Mouse (Mus musculus) lung, embryonic 16.5 days (tissue): ENCODE data around the gene Ascl2. TPM values are rescaled to one million over a fixed set of nuclear protein-coding genes. Genes with fewer than 3 reads are reported as not detected.

Experiments used
- ATAC-seq: fragments of 200-750 bp; cut with Nextera tagmentation; 2 replicates; pipeline ENCODE4 v1.8.0; 2017; ENCODE audit warnings: low read depth, mild to moderate bottlenecking, moderate library complexity
- H3K27ac ChIP-seq: fragments of 300-500 bp; sonication (generic); 2 replicates; pipeline ENCODE4 v1.5.1; 2014; ENCODE audit warnings: mild to moderate bottlenecking, control low read depth, low read length
- H3K27me3 ChIP-seq: fragments of 300-500 bp; sonication (generic); 2 replicates; pipeline ENCODE4 v1.6.1; 2014; ENCODE audit warnings: low read depth, low read length, mixed read lengths; ENCODE audit not compliant: control insufficient read depth, insufficient read depth
- H3K36me3 ChIP-seq: fragments of 300-500 bp; sonication (generic); 2 replicates; pipeline ENCODE4 v1.6.1; 2014; ENCODE audit warnings: low read length; ENCODE audit not compliant: control insufficient read depth, insufficient read depth
- H3K4me1 ChIP-seq: fragments of 300-500 bp; sonication (generic); replicated peaks from 2 replicates; pipeline ENCODE4 v1.6.1; 2014; ENCODE audit warnings: low read length, mixed read lengths; ENCODE audit not compliant: control insufficient read depth, insufficient read depth
- H3K4me2 ChIP-seq: fragments of 300-500 bp; sonication (generic); 2 replicates; pipeline ENCODE4 v1.6.1; 2014; ENCODE audit warnings: low read depth, low read length, control low read depth
- H3K4me3 ChIP-seq: fragments of 300-500 bp; sonication (generic); 2 replicates; pipeline ENCODE4 v1.5.1; 2014; ENCODE audit warnings: mild to moderate bottlenecking, low read length, control low read depth
- H3K9ac ChIP-seq: fragments of 300-500 bp; sonication (generic); 2 replicates; pipeline ENCODE4 v1.6.1; 2014; ENCODE audit warnings: low read length, control low read depth
- H3K9me3 ChIP-seq: fragments of 300-500 bp; sonication (generic); 2 replicates; pipeline ENCODE4 v1.6.1; 2016; ENCODE audit warnings: low read length; ENCODE audit not compliant: control insufficient read depth
- WGBS: fragments of 180-500 bp; shearing (Covaris S2); extraction: QIAGEN DNeasy Blood & Tissue Kit; methylation state at CpG from one replicate; pipeline ENCODE4 v1.1.7; 2014; 5-methylcytosine and 5-hydroxymethylcytosine counted together
- polyA plus RNA-seq: library from polyadenylated mRNA; unstranded; fragments of >200 nt; fragmentation: Nextera tagmentation; extraction: Ambion mirVana; gene quantifications from 2 replicates; pipeline ENCODE4 v1.2.1, GENCODE M21; 2015

The Ascl2 gene
- polyA plus RNA-seq, 1 experiment from 2014 or later = 3.2 TPM

DNA sequence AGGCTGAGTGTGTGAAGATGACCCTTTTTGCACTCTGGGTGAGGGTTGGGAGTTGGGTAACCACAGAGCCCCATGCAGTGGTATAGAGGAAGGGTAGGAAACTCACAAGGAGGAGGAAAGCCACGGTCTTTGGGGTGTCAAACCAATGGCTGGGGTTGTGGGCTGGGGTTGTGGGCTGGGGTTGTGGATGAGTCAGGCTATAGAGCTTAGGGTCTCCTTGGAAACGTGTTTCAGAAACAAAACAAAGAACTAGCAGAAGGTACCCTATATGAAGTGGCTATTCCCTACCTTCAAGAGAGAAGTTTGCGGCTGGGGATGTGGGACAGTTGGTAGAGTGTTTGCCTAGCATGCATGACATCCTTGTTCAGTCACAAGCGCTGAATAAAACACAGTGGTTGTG lies 40.9 kb upstream of the Ascl2 start:
- Histone ChIP-seq H3K9ac (no peak overlapping the region), H3K27ac (peak overlapping the region; percentile 99), H3K27me3 (no peaks in the 10 kb centered on the region), H3K4me2 (no peak overlapping the region), H3K4me3 (no peak overlapping the region), H3K4me1 (peaks cover 74% of the 10 kb centered on the region), H3K36me3 (no peaks in the 10 kb centered on the region), H3K9me3 (no peaks in the 10 kb centered on the region)
- ATAC-seq = no peak
- 74% methylated on average over 4 of the region's 4 CpGs for WGBS

- Histone ChIP-seq H3K27ac (peak overlapping the region; percentile 99), H3K36me3 (no peaks in the 10 kb centered on the region), H3K9ac (peak overlapping the region; percentile 33), H3K4me2 (peak overlapping the region; percentile 40), H3K4me3 (peak overlapping the region; percentile 2; the same call in 1 of the 2 replicates), H3K27me3 (no peaks in the 10 kb centered on the region), H3K4me1 (peaks cover 71% of the 10 kb centered on the region), H3K9me3 (no peaks in the 10 kb centered on the region)
- WGBS = 20% methylated on average over 3 of the region's 4 CpGs
- peak; percentile 80 for ATAC-seq
These were observed 40.1 kb upstream of the Ascl2 start for GRCm38 (mm10) chr7:143008996-143009665.

GRCm38 (mm10) chr7:143008370-143008926 lies 39.4 kb upstream of the Ascl2 start:
- H3K4me3 ChIP-seq = peak overlapping the region; percentile 12; the same call in 1 of the 2 replicates
- H3K4me2 ChIP-seq = peak overlapping the region; percentile 40
- ATAC-seq = peak; percentile 72
- peak overlapping the region; percentile 99 for H3K27ac ChIP-seq
- H3K4me1 ChIP-seq = peaks cover 65% of the 10 kb centered on the region
- H3K27me3 ChIP-seq = no peaks in the 10 kb centered on the region
- H3K9me3 ChIP-seq = no peaks in the 10 kb centered on the region
- H3K36me3 ChIP-seq = no peaks in the 10 kb centered on the region
- peak overlapping the region; percentile 51 for H3K9ac ChIP-seq
- 27% methylated on average over 8 of the region's 8 CpGs for WGBS

GRCm38 (mm10) chr7:143007599-143008369 lies 38.7 kb upstream of the Ascl2 start:
- 0 out of 2 replicates have a peak overlapping the region, but pooled peaks have one; percentile 12 for H3K4me3 ChIP-seq
- H3K27me3 ChIP-seq = no peaks in the 10 kb centered on the region
- H3K4me2 ChIP-seq = peak overlapping the region; percentile 40
- no peaks in the 10 kb centered on the region for H3K9me3 ChIP-seq
- no peaks in the 10 kb centered on the region for H3K36me3 ChIP-seq
- H3K27ac ChIP-seq = peak overlapping the region; percentile 99
- ATAC-seq = peak; percentile 76
- WGBS = 35% methylated on average over 17 of the region's 17 CpGs
- H3K9ac ChIP-seq = peak overlapping the region; percentile 51
- H3K4me1 ChIP-seq = peaks cover 60% of the 10 kb centered on the region

DNA sequence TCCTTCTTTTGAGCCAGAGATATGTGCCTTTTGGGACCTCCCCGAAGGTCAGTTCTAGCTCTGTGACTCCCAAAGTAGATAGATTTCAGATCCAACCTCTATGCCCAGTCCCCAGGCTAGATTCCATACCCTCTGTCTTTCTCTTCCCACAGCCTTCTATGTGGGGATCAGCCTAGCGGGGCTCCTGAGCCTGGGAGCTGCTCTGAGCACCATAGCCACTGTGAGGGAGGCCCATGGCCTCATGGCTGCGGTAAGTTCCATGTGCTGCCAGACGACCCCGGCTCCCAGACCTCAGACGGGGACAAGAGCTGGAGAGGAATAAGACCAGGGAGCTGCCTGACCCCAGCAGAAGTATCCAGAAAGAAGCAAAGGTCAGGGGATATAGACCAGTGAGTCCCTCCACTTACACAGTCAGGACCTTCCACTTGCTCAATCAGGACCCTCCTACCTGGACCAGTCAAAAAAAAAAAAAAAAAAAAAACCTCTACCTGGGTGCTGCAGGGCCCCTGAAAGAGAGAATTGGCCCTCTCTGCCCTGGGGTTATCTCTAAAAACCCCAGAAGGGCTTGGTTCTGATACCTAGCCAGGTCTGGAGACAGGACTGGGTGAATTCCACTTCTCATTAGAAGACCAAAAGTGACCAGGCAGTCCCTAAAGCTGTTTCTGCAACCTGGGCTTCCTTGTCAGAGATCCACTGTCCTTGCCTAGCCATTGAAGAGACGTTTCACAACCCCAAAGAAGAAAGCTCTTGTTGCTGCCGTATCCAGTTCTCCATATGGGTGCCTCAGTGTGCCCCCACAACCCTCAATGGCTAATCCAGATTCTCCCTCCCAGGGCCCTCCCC lies 37.9 kb upstream of the Ascl2 start:
- Histone ChIP-seq H3K4me1 (peaks cover 54% of the 10 kb centered on the region), H3K27ac (peak overlapping the region; percentile 99)

DNA sequence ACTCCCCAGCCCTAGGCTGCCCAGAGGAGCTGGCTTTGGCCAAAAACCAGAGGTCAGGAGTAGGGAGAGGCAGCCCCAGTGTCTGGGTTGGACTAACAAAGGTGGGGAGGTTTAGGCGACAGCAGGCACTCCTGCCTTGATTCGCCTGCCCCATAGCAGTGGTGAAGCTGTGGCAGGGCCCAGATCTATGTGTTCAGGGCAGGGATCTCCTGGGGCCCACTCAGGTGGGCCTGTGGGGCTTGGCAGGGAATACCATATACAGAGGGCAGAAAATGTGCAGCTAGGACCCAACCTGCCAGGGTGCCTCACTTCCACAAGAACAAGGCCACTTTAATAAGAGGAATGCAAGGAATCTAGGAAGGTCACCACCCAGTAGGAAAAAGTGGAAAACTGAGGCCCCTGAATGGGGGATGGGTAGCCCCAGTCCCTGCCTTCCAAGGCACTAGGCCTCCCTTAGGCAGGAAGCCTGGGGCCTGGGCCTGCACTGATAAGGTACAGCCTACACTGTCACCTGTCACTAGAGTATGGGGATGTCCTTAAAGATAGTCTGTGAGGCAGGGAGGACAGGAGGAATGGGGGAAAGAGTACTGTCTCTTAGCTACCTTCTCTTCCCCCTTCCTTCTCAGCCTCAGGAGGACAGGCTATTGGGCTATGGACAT lies 37.2 kb upstream of the Ascl2 start:
- Histone ChIP-seq H3K36me3 (no peaks in the 10 kb centered on the region), H3K27ac (peak overlapping the region; percentile 73), H3K4me1 (peaks cover 47% of the 10 kb centered on the region), H3K4me2 (no peak overlapping the region), H3K9ac (peak overlapping the region; percentile 43; the same call in 1 of the 2 replicates), H3K4me3 (no peak overlapping the region), H3K27me3 (no peaks in the 10 kb centered on the region), H3K9me3 (no peaks in the 10 kb centered on the region)
- no peak for ATAC-seq
- 65% methylated on average over 2 of the region's 2 CpGs for WGBS

More for the DNA sequence above, 37.9 kb upstream of the Ascl2 start:
- ATAC-seq = no peak
- 83% methylated on average over 8 of the region's 8 CpGs for WGBS
- Histone ChIP-seq H3K36me3 (no peaks in the 10 kb centered on the region), H3K4me2 (no peak overlapping the region), H3K4me3 (no peak overlapping the region), H3K9me3 (no peaks in the 10 kb centered on the region), H3K9ac (peak overlapping the region; percentile 43), H3K27me3 (no peaks in the 10 kb centered on the region)

GRCm38 (mm10) chr7:143005344-143006096 lies 36.5 kb upstream of the Ascl2 start:
- H3K4me2 ChIP-seq = no peak overlapping the region; the same call in 1 of the 2 replicates
- H3K36me3 ChIP-seq = no peaks in the 10 kb centered on the region
- no peak for ATAC-seq
- H3K9ac ChIP-seq = peak overlapping the region; percentile 25; the same call in 1 of the 2 replicates
- H3K4me1 ChIP-seq = peaks cover 41% of the 10 kb centered on the region
- no peaks in the 10 kb centered on the region for H3K27me3 ChIP-seq
- WGBS = 84% methylated on average over 6 of the region's 6 CpGs
- peak overlapping the region; percentile 73 for H3K27ac ChIP-seq
- no peaks in the 10 kb centered on the region for H3K9me3 ChIP-seq
- H3K4me3 ChIP-seq = no peak overlapping the region
